Mouse (Mus musculus) thymus, adult 2 months (tissue): Measurements from ENCODE around the gene Smarca4.
"Not testable (repeated sequence)": the region's sequence is repeated elsewhere in the genome, so short reads cannot be mapped to it uniquely, and the experiment has no call there.

Experiments
- CTCF ChIP-seq: fragments of 200-500 bp; IDR thresholded peaks from 2 replicates; pipeline ENCODE4 v1.5.1; 2012; ENCODE audit warnings: mild to moderate bottlenecking, control low read depth, low read length, moderate library complexity, borderline replicate concordance; ENCODE audit not compliant: control insufficient read depth, poor library complexity, insufficient read depth; ENCODE audit errors: extremely low read depth
- POLR2A ChIP-seq: fragments of 200-500 bp; IDR thresholded peaks from 2 replicates; pipeline ENCODE4 v1.6.1; 2012; ENCODE audit warnings: mild to moderate bottlenecking, low read length, control low read depth, moderate library complexity; ENCODE audit not compliant: control insufficient read depth, poor library complexity, insufficient read depth; ENCODE audit errors: extremely low read depth

- TF ChIP-seq CTCF, POLR2A: not testable (repeated sequence)
Measured at GRCm38 (mm10) chr9:21594350-21594749, 21.6 kb upstream of the Smarca4 start.
